Mouse (Mus musculus) kidney, postnatal 0 days (tissue): ENCODE data around the gene Eef1g. TPM values are rescaled to one million over a fixed set of nuclear protein-coding genes. Genes with fewer than 3 reads are reported as not detected.
A peak's percentile ranks its signal among the peaks of the same experiment; 100 is the strongest.
"Not testable (repeated sequence)": the region's sequence is repeated elsewhere in the genome, so short reads cannot be mapped to it uniquely, and the experiment has no call there.

Experiments
- ATAC-seq: fragments of 200-750 bp; cut with Nextera tagmentation; replicated peaks from 2 replicates; pipeline ENCODE4 v1.8.0; 2017; ENCODE audit warnings: low read depth, moderate number of reproducible peaks, moderate TSS enrichment, moderate library complexity; ENCODE audit not compliant: low FRiP score
- DNase-seq: peaks from one replicate; pipeline ENCODE4 v3.0.0-alpha.2; 2016; ENCODE audit warnings: low spot score
- H3K27ac ChIP-seq: fragments of 300-500 bp; sonication (generic); 2 replicates; pipeline ENCODE4 v1.5.1; 2014; ENCODE audit warnings: mild to moderate bottlenecking
- H3K27me3 ChIP-seq: fragments of 300-500 bp; sonication (generic); 2 replicates; pipeline ENCODE4 v1.6.1; 2014; ENCODE audit warnings: low read length, mixed read lengths; ENCODE audit not compliant: insufficient read depth
- H3K36me3 ChIP-seq: fragments of 300-500 bp; sonication (generic); 2 replicates; pipeline ENCODE4 v1.6.1; 2014; ENCODE audit warnings: low read length, mixed read lengths; ENCODE audit not compliant: insufficient read depth
- H3K4me1 ChIP-seq: fragments of 300-500 bp; sonication (generic); replicated peaks from 2 replicates; pipeline ENCODE4 v1.6.1; 2014; ENCODE audit warnings: antibody characterized with exemption, low read length, mixed read lengths; ENCODE audit not compliant: insufficient read depth
- H3K4me2 ChIP-seq: fragments of 300-500 bp; sonication (generic); 2 replicates; pipeline ENCODE4 v1.6.1; 2014; ENCODE audit warnings: mild to moderate bottlenecking, low read length, moderate library complexity, mixed read lengths
- H3K4me3 ChIP-seq: fragments of 300-500 bp; sonication (generic); replicated peaks from 2 replicates; pipeline ENCODE4 v1.5.1; 2014; ENCODE audit warnings: low read depth, low read length
- H3K9ac ChIP-seq: fragments of 300-500 bp; sonication (generic); 2 replicates; pipeline ENCODE4 v1.6.1; 2014; ENCODE audit warnings: low read depth, low read length
- H3K9me3 ChIP-seq: fragments of 300-500 bp; sonication (generic); replicated peaks from 2 replicates; pipeline ENCODE4 v1.6.1; 2016; ENCODE audit warnings: low read length, inconsistent platforms, mixed read lengths
- CTCF ChIP-seq: IDR thresholded peaks from 2 replicates; pipeline ENCODE4 v1.5.1; 2016; ENCODE audit warnings: antibody characterized with exemption, low read depth, mild to moderate bottlenecking, moderate library complexity
- WGBS: fragments of 180-500 bp; shearing (Covaris S2); extraction: QIAGEN DNeasy Blood & Tissue Kit; methylation state at CpG from one replicate; pipeline ENCODE4 v1.1.7; 2014; 5-methylcytosine and 5-hydroxymethylcytosine counted together
- polyA plus RNA-seq: library from polyadenylated mRNA; unstranded; fragments of >200 nt; fragmentation: Nextera tagmentation; extraction: Ambion mirVana; gene quantifications from 2 replicates; pipeline ENCODE4 v1.2.1, GENCODE M21; 2015

Gene Eef1g
- polyA plus RNA-seq, 1 experiment from 2014 or later, result 328 TPM

DNA sequence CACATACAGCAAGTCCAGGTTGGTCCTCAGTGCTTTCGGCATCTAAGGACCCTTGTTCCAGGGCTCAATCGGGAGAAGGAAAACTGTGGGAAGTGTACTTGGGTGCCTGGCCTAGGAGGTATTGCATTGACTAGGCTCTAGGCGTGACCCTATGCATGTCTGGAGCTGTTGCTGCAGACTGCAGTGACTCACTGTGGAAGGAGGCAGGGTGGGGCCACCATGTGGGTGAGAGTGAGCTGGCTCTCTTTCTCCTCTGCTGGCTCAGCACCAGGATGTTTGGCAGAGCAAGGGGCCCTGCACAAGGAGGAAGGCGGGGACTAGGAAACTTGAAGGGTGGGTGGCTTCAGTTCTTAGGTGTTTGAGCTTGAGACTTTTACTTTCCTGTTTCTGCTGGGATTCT is 30.7 kb downstream of the Eef1g start:
- Histone ChIP-seq H3K9me3 (no peaks in the 10 kb centered on the region), H3K27ac (peak overlapping the region; percentile 80), H3K4me1 (peaks cover 29% of the 10 kb centered on the region; the same call in 1 of the 2 replicates), H3K4me2 (no peak overlapping the region), H3K27me3 (no peaks in the 10 kb centered on the region), H3K4me3 (no peak overlapping the region), H3K9ac (no peak overlapping the region), H3K36me3 (peaks cover 16% of the 10 kb centered on the region; the same call in 1 of the 2 replicates)
- peak; percentile 87 for ATAC-seq
- DNase-seq, result peak; percentile 76
- TF ChIP-seq CTCF, result no peak; the same call in 1 of the 2 replicates
- 46% methylated on average over 4 of the region's 4 CpGs for WGBS

DNA sequence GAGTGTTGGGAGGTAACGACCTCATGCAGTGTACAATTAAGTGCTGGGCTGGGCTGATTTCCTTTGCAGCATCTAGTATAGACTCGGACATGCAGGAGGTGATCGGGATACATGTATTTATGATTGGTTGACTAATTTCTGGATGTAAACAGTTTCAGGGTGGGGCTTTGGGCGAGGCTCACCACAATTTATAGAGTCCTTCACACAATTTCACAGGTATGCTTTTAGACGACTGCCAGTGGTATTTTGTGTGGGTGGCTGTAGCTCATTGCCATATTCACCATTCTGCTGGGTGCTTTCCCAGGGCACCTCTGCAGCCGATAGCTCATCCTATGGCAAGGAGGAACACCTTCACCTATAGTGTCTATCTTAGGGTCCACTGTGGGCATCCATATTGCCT is 31.7 kb downstream of the Eef1g start:
- Histone ChIP-seq H3K4me1 (peaks cover 23% of the 10 kb centered on the region; the same call in 1 of the 2 replicates), H3K4me3 (no peak overlapping the region), H3K9ac (no peak overlapping the region), H3K36me3 (peaks cover 22% of the 10 kb centered on the region), H3K27me3 (no peaks in the 10 kb centered on the region), H3K4me2 (no peak overlapping the region), H3K27ac (peak overlapping the region; percentile 80), H3K9me3 (no peaks in the 10 kb centered on the region)
- TF ChIP-seq CTCF, result no peak
- no peak for ATAC-seq
- 83% methylated on average over 6 of the region's 6 CpGs for WGBS
- no peak for DNase-seq

DNA sequence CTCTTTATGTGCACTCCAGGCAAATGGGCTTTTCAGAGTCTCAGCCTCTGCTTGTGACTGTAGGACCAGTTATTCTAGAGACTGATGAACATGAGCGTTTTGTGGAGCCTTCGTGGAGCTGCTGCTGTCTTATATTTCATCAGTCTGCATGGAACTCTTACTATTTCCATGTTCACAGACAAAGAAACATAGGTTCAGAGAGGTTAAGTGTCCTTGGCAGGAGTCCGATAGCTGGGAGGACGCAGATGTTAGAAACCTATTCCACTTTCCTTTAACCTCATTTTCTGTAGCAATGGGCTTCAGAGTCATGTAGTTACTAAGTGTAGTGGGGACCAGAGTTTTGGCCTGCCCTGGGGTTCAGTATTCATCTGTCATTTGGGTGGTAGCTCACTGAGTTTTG is 32.4 kb downstream of the Eef1g start:
- peaks cover 27% of the 10 kb centered on the region for H3K36me3 ChIP-seq
- WGBS, result 69% methylated on average over 4 of the region's 4 CpGs
- no peak overlapping the region for H3K4me2 ChIP-seq
- peaks cover 23% of the 10 kb centered on the region; the same call in 1 of the 2 replicates for H3K4me1 ChIP-seq
- no peaks in the 10 kb centered on the region for H3K9me3 ChIP-seq
- H3K27me3 ChIP-seq, result no peaks in the 10 kb centered on the region
- 0 out of 2 replicates have a peak overlapping the region, but pooled peaks have one; percentile 80 for H3K27ac ChIP-seq
- TF ChIP-seq CTCF, result no peak
- no peak overlapping the region for H3K9ac ChIP-seq
- no peak overlapping the region for H3K4me3 ChIP-seq
- ATAC-seq, result no peak
- DNase-seq, result no peak

DNA sequence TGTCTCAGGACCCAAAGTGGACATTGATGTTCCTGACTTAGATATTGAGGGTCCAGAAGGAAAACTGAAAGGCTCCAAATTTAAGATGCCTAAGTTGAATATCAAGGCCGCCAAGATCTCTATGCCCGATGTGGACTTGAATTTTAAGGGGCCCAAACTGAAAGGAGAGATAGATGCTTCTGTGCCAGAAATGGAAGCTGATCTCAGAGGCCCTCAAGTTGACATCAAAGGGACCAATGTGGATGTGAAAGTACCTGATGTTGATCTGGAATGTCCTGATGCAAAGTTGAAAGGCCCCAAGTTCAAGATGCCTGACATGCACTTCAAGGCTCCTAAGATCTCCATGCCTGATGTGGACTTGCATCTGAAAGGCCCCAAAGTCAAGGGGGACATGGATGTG is 40.1 kb downstream of the Eef1g start:
- not testable (repeated sequence) for ATAC-seq, H3K4me2 ChIP-seq, H3K9ac ChIP-seq, H3K4me3 ChIP-seq, H3K27ac ChIP-seq, DNase-seq, H3K4me1 ChIP-seq, H3K9me3 ChIP-seq, H3K27me3 ChIP-seq
- peaks cover 23% of the 10 kb centered on the region; the same call in 1 of the 2 replicates for H3K36me3 ChIP-seq
- WGBS, result 98% methylated on average over 2 of the region's 2 CpGs

DNA sequence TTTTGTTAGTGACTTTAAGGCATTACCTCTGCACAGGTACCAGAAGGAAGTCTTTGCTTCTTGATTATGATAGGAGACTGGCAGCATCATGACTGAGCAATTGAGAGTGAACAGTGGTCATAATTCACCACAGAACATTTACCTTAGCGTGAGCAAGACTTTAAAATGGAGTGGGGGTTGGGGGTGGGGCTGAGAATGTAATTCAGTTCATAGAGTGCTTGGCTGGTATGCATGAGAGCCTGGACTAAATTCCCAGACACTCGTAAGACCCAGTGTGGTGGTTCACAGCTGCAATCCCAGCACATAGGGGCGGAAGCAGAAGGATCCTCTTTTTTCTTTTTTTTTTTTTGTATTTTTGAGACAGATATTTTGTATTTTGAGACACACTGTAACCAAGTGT is 52.5 kb downstream of the Eef1g start:
- ATAC-seq, result no peak
- Histone ChIP-seq H3K36me3 (peaks cover 8% of the 10 kb centered on the region), H3K9me3 (no peaks in the 10 kb centered on the region), H3K4me1 (no peaks in the 10 kb centered on the region), H3K9ac (no peak overlapping the region), H3K4me3 (no peak overlapping the region), H3K27ac (no peak overlapping the region), H3K27me3 (no peaks in the 10 kb centered on the region), H3K4me2 (no peak overlapping the region)
- WGBS, result 83% methylated on average over 3 of the region's 3 CpGs
- TF ChIP-seq CTCF, result no peak
- no peak for DNase-seq

DNA sequence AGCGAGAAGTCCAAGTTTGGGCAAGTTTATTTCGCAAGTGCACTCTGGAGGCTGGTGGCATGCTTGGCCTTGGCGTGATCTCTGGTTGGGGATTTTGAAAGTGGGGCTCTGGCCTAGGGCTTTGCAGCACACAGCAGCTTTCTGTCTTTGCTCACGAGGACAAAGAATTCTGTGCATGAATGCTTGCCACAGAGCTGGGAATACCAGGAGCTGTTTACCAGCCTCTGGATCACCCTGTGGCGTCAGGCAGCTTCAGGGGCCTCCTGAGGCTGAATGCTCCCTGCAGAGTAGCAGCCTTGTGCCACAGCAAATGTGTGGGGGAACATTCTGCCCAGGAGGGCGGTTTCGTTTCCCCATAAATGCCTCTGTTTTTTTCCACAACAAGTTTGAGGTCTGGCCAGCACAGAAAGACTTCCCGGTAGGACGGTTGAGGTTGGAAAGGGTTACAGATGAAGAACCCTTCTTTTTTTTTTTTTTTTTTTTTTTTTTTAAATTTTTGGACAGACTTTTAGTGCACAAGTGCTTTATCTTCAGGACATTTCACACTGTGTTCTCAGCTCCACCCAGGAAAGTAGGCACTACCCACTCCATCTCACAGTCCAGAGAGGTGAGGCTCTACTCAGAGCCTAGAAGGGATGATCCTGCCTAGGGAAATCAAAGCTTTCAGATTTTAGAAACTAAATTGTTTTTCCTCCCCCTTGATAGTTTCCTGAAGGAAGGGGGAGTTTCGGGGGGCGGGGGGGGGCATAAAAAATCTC is 56.4 kb downstream of the Eef1g start:
- Histone ChIP-seq H3K27ac (peak overlapping the region; percentile 62), H3K9me3 (no peaks in the 10 kb centered on the region), H3K36me3 (0 out of 2 replicates have a peak, but pooled peaks cover 1% of the 10 kb centered on the region), H3K27me3 (no peaks in the 10 kb centered on the region), H3K4me3 (no peak overlapping the region), H3K4me2 (no peak overlapping the region), H3K9ac (0 out of 2 replicates have a peak overlapping the region, but pooled peaks have one; percentile 8), H3K4me1 (no peaks in the 10 kb centered on the region)
- 61% methylated on average over 11 of the region's 11 CpGs for WGBS
- ATAC-seq (no peak), DNase-seq (no peak)
- TF ChIP-seq CTCF, result no peak
